Mouse (Mus musculus) 3134 (cell line): ENCODE measurements around the gene Grb2.

Experiments used
- DNase-seq: peaks from one replicate; pipeline ENCODE4 v3.0.0-alpha.2; 2011; ENCODE audit warnings: low spot score; ENCODE audit not compliant: insufficient read length; ENCODE audit errors: extremely low read depth

Grb2 gene

DNA sequence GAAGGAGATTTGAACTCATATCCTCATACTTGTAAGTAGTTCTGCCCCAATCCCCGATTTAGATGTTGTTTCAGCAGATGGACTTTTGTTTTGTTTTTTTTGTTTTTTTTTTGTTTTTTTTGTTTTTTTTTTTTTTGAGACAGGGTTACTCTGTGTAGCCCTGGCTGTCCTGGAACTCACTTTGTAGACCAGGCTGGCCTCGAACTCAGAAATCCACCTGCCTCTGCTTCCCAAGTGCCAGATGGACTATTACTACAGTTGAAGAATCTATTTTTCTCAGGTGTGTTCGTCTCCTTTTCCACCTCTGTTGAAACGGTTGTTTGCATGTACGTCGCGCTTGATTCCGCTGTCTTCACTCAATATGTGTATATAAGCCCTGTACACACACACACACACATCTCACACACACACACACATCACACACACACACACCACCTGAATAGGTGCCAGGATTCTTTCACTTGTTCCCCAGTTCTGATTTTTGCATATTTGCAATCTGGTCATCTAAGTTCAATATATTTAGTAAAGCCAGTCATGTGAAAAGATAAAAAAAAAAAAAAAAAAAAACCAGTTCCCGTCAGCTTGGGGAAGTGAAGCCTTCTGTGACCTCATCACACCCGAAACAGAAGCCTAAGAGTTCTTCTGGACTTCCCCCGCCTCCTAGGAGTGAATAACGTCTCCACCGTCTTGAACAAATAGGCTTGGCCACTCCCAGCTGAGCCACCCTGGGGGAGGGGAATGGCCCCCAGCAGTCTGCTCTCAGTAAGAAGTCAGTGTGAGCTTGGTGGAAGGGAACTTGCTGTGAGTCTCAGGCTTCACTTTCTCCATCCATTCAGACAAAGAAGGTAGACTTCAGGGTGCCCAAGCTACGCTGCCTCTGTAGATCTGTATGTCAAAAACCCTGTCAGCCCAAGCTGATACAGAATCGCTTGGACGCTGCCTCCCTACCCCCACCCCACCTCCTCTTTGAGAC, 77.6 kb downstream of the Grb2 start:
- DNase-seq = peak; percentile 53

DNA sequence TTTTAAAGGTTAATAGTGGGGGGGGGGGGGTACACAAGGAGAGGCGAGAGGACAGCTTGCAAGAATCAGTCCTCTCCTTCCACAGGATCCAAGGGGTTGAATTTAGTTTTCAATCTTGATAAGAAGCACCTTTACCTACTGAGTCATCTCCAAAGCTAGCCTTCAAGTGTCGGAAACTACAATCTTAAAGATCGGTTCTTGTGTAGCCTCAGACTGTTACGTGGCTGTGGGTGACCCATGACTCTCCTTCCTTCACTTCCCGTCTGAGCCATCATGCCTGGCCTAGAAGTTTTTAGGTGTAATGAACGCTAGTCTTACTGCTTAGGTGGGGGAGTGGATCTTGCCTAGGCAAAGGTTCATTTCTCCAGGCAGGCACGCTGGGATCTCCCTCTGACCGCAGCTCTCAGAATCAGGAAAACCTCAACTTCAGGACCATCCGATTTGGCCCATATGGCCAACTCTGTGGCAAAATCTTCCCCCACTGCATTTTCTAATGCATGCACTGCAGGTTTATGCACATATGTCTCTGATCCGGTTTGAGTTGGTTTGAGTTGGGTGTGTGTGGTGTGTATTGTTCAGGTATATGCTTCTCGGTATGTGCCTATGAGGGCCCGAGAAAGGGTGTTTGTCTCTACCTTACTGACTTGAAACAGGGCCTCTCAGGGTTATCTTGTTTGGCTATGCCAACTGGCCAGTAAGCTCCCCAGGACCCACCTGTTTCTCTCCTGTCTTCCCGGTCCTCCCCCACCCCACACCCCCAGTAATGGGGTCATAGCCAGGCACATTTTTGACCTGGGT, 78.5 kb downstream of the Grb2 start:
- no peak for DNase-seq

DNA sequence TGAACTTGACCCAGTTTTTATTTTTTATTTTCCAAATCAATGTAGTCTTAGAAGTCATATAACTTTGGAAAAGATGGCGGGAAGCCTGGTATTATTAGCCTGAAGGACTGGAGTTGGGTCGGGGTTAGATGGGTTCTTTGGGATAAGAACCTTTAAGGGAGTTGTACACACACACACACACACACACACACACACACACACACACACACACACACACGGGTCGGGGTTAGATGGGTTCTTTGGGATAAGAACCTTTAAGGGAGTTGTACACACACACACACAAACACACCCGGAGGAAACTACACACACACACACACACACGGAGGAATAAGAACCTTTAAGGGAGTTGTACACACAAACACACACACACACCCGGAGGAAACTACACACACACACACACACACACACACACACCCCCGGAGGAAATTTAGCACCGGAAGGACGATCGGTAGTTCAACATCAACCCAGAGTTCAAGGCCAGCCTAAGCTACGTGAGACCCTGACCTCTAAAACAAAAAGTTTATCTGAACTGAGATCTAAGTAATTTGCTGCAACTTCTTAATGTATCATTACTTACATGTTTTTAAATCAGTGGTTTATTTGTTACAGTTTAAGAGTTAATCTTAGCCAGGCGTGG, 79.8 kb downstream of the Grb2 start:
- DNase-seq = no peak

DNA sequence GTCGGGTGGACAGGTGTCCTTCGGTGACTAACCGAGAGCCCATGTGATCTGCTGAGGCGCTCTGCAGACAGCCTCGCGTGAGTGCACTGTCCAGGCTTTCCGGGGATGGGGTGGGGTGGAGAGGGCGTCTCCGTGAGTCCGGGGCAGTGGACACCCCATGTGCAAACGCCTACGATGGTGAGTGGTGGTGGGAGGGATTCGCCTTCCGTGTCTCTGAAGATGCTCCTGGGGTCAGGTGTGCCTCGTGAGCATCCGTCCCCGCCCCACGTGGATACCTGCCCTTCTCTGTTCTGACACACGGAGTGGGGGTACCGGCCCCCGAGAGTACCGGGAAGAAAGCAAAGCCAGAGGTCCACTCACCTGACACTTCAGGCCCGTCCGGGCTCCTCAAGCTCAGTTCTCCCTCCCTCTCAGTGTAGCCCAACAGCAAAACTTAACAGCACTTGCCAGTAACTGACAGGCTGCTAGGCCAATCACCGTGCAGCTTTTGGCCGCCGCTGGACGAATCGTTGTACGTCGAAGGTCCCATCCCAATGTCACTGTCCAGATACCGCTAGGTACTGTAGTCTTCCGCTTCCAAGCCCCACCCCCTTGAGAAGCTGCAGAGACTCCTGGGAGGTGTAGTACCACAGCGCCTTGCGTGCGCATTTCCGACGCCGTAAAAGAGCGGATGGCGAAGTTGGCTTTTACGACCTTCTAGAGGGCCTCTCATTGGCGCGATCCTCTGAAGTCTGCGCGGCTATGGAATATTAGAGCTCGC, 80.5 kb downstream of the Grb2 start, which contains the start of gene Slc25a19:
TSS of gene Slc25a19 (minus strand) at position 591 of the 760 bp plus-strand sequence.
- DNase-seq = peak; percentile 97

DNA sequence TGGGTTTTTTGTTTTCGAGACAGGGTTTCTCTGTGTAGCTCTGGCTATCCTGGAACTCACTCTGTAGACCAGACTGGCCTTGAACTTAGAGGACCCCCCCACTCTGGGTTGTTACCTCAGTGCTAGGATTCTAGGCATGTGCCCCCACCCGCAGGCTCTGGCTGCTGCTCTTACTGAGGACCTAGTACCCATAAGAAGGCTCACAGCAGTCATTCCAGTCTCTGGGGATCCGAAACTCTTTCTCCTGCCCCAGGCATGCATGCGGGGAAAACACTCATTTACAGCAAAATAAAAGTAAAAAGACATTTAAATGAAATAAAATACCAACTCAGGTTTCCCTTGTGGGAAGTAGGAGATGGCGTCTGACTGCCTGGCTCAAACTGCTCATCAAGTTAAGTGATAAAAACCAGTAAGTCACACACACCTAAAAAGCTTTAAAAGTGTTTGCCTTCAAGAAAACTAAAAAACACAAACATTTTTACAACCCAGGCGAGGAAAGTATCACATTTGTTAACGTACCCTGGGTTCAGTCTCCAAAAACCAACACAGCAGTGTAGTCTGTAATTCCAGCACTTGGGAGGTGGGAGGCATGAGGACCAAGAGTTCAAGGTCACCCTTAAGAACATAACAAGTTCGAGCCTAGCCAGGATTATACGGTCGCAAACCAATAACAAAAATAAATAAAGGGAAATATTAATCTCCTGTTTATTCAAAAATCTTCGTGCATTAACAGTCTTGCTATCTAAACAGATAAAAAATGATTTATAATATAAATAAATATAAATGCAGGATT, 81.4 kb downstream of the Grb2 start:
- no peak for DNase-seq

DNA sequence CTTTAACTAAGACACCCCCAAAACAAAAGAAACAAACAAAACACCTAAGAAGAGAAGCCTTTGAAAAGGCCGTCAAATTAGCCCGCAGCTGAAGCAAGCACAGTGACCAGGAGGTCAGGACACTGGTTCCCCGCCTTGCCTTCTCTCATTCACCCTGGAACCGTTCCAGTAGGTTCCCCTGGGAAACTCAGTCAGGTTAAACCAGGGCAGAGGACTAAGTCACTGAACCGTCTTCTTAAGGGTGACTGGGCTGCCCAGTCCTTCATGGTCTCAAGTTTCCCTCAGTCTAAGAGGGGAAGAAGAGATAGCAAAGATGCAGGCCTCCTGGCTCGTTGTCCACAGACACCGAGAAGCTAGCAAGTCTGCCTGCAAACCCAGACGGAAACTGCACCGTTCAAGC, 82.5 kb downstream of the Grb2 start:
- DNase-seq = no peak

DNA sequence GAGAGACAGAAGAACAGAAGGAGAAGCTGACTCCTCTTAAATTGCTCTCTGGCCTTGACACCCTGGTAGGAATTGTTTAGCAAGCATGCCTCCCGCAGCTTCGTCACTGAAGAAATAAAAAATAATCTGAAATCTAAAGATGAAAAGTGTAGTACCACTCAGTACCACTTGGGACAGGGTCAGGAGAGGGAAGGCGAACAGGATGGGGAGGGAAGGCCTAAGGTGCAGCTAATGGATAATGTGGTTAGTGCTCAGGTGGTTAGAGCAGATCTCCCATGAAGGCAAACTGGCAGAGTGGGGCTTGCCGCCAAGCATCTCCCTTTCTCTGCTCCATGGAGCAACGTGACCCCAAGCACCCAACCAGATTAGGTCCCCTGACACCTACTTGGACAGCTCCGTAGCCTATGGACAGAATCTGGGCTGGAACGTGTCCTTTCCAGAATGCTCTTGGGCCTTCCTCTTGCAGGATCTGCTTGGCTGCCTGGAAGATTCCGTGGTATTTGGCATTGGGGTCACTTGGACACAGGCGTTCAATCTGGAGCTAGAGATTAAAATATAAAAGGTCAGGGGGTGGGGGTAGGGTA, 84.8 kb downstream of the Grb2 start:
- no peak for DNase-seq

DNA sequence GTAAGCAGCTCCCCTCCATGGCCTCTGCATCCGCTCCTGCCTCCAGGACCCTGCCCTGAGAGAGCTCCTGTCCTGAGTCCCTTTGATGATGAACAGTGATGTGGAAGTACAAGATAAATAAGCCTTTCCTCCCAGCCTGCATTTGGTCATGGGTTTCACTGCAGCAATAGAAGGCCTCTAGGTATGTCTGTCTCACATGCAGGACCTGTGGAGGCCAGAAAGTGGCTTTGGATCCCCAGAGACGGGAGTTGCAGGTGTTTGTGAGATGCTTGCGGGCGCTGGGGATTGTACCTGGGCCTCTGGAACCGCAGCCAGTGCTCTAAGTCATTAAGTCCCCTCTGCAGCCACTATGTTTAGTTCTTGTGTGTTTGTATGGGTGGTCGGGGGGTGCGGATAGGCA, 88.4 kb downstream of the Grb2 start:
- no peak for DNase-seq

DNA sequence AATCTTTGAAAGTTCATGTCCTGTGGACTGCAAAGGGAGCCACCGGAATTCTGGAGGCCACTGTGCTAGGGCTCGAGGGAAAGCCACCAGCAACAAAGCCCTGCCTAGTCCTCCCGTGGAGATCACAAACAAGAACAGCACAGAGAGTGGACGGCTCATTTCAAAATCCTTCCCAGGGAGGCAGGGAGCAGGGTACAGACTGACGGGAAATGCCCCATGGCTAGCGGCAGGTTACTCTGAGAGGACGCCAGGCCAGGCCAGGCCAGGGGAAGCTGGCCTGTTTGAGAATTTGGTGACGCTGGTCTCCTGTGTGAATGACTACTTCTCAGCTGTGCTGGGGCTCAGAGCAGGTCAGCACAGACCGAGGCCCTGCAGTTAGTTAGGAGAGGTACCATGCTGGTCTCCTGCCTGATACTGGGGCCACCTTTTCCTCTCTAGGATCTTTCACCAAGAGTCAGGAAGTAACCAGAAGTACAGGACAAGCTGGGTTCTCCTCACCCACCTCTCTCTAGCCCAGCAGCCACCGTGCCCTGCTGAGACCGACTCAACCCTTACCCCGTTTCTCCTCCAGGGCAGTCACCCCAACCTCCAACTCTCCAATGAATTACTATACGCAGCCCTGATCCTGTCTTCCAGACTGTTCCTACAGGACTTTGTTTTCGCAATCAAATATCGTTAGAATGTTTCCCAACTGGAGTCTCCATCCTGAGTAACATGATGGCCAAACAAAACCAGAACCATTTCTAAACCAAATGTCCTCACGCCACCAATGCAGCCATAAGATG, 89.5 kb downstream of the Grb2 start:
- no peak for DNase-seq

DNA sequence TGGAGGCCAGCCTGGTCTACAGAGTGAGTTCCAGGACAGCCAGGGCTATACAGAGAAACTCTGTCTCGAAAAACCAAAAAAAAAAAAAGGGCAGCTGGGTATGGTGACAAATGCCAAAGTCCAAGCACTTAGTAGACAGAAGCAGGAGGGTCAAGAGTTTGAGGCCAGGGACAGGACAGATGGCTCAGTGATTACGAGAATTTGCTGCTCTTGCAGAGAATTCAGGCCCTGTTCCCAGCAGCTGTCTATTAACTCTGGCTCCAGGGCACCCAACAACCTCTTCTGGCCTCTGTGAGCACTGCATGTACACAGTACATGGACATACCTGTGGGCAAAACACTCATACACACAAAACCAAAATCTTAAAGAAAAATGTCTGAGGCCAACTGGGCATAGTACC, 90.4 kb downstream of the Grb2 start:
- DNase-seq = no peak

DNA sequence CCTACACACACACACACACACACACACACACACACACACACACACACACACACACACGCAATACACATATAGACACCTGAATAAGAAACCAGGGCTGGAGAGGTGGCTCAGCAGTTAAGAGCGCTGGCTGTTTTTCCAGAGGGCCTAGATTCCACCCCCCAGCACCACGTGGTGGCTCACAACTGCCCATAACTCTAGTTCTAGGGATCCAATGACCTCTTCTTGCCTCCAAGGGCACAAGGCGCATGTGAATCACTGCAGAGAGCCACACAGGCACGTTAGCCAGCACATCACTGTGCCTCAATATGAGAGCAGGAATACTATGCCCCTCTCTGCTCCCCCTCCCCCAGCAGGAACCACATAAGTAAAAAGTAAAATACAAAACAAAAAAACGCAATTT, 91.5 kb downstream of the Grb2 start:
- no peak for DNase-seq

DNA sequence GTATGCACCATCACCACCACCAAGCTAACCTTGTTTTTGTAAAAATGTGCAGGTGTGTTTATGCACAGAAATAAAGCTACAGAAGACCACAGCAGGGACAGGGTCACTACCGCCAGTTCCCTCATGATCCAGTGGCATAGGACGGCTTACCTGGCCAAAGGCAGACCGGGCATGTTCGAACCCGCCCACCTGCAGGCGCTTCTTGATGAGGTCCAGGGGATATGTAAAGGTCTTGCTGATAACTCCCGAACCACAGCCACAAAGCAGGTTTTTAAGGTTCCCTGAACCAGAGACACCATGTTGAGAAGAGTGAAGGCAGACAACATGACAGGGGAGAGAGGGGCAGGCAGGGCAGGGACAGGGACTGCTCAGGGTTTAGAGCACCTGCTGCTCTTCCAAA, 92.0 kb downstream of the Grb2 start:
- no peak for DNase-seq

DNA sequence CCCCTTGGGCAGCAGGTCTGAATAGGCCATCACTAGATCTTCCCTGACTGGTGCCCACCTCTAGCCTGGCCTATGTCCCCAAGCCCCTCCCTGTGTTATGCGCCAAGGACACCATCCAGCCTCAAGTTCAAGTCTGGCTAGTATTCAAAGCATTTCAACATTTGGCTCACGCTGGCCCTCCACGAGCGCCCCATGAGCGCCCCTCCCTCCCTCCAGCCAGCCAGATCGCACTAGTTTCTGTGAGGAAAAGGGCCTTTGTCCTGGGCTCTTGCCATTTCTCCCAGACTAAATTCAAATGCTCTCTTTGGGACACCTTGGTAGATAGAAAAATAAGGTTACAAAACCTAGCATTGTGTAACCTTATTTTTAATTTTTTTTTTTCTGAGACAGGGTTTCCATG, 92.5 kb downstream of the Grb2 start:
- DNase-seq = no peak

DNA sequence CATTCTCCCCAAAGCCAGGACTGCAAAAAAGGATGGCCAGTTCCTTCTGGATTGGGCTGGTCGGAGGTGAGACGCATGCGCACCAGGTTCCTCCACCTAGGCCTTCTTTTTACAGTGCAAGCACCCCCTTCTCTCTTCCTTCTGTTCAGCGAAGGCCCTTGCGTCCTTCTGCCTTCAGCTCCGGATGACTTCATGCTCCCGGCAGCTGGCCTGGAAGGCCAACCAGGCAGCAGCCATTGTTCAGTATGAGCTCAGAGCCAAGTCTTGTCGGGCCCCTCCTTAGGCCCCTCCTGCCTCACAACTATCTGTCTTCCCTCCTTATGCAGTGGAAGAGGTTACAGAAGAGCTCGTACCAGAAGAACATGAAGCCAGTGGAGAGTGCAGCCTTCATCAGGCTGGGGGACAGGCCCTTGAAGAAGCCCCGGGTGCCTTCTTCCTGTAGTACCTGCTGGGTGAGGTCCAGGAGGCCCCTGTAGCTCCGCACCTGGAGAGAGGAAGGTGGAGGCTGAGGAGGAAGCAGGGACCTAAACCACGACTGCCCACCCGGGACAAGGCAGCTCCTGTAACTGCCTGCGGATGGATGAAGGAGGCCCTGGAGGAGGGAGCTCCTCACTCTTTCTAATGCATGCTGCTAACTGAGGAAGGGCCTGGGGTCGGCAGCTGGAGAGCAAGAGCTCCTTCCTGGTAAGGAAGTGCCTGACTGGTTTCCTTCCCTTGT, 93.1 kb downstream of the Grb2 start:
- DNase-seq = no peak

DNA sequence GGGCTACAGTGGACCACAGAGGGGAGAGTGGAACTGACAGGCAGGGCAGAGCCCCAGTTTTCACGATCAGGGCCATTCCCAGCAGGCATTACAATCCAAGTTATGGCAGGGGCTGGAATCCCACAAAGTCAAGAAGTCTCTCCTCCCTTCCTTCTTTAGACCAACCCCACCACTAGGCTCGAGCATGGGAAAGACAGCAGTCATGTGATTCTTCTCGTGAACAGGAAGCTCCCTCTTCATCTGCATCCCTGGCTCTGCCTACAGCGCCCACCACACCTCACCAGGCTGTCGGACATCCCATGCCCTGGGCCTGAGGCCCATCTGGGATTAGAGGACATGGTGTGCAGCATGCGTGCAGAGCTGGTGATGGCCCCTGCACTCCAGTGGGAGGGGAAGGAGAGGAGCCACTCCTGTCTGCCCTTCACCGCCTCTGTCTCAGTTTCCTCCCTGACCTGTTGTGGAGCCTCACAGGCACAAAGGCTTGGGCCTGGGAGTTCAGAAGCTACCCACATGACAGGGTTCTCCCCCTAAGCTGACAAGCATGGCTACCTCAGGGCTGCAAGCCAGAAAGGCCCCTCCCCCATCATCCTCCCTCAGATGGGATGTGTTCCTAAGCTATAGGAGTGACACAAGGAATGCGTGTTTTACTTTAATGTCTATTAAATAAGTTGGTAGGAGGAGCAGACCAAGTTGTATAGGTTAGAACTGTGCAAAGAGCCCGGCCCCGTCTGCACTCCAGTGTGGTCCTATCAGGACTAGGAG, 93.9 kb downstream of the Grb2 start:
- DNase-seq = no peak

DNA sequence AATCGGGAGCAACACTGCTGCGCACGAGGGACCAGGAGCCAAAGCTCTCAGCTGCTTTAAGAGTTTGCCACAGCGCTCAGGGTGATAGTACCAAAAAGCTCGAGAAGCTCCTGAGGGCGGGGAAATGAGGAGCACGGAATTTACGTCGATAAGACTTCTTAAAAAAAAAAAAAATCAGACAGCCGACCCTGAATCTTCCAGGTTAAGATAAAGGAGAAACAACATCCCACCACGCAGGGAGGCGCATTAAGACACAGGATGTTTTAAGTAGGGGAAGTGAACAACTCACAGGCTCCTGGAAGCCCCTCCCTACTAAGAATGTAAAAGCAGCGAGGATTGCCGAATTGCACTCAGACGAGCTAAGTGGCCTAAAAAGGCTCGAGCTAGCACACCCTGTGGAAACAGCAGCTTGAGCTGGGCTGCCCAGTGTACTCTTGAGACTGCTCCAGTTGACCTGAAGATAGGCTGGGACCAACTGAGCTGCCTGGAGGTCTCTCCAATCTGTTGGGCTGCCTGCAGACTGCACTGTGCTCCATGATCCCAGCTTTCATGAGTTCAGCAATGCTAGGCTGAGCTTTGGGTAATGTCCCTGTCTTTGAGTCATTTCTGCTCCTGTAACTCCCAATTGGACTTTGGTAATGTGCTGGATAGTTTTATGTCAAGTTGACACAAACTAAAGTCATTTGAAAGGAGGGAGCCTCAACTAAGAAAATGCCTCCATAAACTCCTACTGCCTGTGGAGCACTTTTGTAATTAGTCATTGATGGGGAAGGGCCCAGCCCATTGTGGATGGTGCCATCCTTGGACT, 95.1 kb downstream of the Grb2 start:
- DNase-seq = no peak
